Mouse (Mus musculus): ENCODE measurements at regions not wholly inside any gene's neighbourhood (a gene's known extent, or its start where the extent isn't known, plus 50 kb on each side); places are given as distances from the start of the nearest gene placed in this dataset.

DNA sequence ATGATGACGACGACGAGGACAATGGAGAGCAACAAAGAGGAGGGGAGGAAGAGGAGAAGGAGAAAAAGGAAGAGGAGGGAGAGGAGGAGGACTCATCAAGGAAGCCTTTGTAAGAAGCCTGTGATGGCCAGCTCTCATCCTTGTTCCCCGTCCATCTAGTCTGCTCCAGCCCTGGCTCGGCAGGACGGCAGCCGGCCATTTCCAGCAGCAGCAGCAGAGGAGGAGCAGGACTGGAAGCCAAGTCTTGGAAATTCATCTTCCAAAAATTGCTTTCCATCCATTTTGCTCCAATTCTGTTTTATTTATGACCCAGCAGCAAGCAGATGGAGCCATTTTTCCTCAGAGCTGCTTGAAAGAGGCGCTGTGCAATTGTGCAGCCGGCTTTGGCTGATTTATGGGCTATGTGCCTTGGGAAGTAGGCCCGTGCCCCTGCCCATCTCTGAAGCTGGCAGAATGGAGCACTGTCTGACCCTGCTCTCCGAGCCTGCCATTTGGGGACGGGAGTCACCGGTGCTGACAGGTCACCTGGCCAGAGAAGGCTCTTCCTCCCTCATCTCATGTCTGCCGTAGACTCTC, 231.2 kb upstream of the N4bp1 start:
- no peak for DNase-seq (ENCODE audit: low spot score)

DNA sequence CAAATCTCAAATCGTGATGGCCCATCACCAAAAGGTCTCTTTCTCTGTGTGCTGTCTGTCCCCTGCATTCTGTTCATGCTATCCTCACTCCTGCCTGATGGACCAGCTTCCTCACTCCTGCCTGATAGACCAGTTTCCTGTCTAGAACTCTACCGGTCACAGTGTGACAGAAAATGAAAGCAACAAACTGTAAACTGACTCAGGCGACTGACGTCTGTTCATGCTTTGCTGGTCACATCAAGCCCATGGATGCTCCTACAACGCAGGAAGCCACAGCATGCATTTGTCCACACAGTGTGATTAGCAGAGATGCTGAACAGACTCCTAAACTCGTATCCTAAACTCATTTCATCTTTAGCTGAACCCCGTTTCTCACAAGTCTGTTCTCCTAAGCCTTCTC, 227.3 kb upstream of the N4bp1 start:
- no peak for DNase-seq (ENCODE audit: low spot score)

DNA sequence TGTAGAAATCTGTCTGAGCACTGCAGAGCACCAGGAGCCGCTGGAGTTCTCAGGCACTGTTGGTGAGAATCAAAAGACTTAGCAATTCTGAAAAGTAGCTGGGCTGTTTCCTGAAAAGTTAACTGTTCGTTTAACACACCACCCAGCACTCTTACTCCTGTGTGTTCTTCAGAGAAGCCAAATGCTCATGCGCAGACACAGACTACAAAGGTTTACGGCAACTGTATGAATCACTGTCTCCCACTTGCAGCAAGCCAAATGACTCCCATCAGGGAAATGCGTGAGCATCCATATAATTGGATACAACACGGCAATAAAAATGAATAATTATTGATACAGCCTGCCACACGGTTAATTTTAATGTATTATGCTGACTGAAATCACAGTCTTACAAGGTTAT, 220.0 kb upstream of the N4bp1 start:
- DNase-seq (ENCODE audit: low spot score), result no peak

DNA sequence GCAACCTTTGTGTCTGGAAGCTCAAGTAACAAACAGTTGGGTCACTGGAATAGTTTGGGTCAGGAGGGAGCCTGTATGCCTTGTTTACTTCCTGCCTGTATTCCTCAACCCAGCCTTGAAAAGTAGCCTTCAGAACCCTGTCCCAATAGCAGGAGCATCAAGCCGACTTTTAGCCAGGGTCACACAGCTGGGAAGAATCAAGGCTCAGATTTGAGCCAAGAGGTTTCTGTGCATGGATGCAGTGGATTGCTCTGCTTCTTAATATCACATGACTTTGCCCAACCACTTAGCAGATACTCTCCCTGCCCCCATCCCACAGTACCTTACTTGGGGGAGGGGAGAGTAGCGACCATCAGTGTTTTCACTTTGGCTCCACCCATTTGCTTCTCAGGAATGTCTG, 210.2 kb upstream of the N4bp1 start:
- DNase-seq (ENCODE audit: low spot score), result peak; percentile 9

DNA sequence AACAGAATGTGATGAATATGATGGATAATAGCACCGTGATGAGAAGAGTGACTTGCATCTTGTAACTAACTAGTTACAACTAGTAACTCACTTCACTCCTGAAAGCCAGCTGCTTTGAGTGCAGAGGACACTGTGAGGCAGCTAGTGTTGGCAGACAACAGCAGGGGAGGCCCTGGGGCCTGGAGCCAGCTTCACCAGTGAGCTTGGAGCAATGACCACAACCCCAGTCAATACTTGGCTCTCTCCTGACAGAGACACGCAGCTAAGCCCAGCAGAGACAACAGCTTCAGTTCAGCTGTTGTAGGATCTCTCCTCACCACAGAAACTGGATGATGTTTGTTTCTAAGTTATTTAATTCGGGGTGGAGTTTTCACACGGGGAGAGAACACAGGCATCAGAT, 209.6 kb upstream of the N4bp1 start:
- no peak for DNase-seq (ENCODE audit: low spot score)

DNA sequence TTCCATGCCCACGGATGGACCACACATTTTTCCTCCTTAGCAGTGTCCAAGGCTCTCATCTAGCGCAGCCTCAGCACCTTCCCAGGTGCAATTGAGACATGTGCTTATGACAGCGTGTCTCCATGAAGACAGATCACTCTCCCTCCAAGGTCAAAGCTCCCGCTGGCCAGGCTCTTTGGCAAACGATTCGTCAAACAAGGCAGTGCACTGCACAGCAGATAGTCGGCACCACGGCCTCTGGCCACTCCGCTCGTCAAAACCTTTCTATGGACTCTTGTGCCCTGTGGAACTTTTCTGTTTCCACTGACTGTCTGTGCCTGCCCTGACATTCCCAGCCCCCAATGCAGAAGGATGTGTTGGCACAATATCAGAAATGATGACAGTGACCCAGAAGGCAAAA, 208.7 kb upstream of the N4bp1 start:
- no peak for DNase-seq (ENCODE audit: low spot score)

DNA sequence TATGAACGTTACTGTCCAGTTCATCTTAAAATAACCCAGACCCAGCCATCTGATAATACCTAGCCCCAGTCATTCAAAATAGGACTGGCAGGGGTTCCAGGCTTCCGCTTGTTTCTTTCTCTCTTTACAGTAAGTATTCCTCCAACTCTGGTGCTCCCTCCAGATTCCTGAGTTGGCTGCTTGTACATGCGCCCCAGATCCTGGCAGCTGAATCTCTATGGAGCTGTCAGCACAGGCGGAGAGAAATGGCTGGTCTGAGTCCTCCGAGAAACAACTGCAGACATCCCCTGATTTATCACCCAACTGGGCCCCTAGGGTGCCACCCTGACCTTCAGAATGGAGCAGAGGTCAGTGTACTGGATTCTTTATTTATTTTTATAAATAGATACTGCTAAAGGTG, 208.0 kb upstream of the N4bp1 start:
- no peak for DNase-seq (ENCODE audit: low spot score)

DNA sequence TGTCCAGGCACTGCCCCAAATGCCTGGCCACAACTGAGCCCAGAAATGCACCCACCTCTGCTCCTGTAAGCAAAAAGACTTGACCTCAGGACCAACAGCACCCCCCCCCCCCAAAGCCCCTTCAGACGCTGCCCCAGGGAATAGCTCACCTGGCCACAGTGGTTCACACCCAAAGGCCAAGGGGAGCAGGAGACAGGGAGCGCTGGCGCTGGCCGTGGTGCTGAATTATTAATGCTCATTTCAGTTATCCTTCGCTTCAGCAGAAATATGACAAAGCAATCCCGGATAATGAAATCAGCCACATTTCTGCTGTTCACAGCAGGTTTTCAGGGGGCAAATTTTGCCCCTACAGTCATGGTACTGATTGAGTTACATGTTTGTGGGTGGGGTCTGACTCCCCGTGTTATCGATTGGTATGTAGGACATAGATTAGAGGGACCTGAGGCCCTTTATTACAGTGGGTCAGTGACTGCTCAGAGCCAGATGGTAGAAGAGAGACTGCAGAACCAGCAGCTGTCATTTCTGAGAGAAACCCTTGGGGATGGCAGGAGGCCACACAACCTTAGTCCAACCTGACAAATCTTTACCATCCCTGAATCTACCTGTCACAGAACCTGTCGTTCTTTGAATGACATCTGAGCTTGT, 202.5 kb upstream of the N4bp1 start:
- peak; percentile 78 for DNase-seq (ENCODE audit: low spot score)

DNA sequence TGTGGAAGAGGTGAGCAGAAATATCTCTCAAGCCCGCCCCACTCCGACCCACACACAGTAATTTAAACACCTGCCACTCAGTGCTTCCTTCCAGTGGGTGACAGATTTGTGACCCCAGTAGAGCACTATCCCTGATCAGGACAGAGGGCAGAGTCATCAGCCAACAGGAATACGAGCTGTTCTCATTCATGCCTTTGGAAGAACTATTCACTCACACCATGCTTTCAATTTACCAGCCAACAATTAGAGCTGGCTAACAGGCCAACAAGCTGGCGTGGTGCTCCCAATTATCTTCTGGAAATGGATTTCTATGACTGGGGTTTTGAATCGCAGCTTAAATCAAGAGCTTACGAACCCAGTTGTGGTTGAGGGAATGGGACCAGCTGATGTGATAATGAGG, 193.2 kb upstream of the N4bp1 start:
- DNase-seq (ENCODE audit: low spot score), result no peak

DNA sequence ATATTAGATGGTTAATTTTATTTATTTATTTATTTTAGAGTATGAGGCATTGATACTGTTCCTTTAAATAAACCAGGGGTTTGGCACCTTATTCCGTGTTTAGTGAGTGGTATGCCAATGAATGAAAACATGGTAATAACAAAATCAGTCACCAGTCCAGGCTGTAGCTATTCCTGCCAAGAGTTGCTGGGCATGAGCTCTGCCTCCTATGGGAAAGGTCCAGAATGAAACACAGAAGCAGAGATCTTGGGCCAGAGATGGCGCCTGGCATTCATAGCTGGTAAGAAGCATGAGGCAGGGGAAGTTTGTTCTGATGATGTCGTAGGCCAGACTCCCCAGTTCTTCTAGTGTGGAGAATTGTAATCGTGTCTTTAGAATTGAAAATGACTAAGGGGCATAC, 190.9 kb upstream of the N4bp1 start:
- DNase-seq (ENCODE audit: low spot score), result no peak

DNA sequence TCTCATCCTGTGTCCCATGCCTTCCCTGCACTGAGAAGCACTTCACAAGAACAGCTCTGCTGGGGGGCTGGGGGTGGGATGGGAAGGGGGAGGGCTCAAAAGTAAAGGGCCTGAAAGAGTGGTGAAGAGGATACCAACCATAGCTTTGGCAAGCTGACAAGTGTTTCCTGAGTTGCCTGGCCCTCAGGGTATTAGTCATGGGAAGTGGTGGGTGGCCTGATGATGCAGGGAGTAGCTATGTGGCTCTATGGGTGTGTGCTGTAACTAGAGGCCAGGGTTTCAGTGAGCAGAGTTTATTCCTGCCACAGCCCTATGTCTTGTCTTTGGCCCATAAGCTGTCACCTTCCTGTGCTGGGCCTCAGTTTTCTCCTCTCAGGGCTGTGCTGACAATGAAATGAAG, 186.2 kb upstream of the N4bp1 start:
- DNase-seq (ENCODE audit: low spot score), result no peak

DNA sequence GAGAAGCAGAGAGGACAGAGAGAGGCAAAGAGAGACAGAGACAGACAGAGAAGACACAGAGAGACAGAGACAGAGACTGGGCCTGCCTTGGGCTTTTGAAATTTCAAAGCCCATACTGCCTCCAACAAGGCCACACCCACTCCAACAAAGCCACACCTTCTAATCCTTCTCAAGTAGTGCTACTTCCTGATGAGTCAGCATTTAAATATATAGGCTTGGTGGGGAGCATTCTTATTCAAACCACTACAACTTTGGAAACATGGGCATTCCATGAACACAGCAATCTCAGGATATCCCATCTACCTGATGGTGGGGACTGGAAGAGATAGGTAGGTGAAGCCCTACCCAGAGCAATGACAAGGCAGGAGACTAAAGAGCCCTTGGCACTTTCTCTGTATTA, 182.0 kb upstream of the N4bp1 start:
- no peak for DNase-seq (ENCODE audit: low spot score)

DNA sequence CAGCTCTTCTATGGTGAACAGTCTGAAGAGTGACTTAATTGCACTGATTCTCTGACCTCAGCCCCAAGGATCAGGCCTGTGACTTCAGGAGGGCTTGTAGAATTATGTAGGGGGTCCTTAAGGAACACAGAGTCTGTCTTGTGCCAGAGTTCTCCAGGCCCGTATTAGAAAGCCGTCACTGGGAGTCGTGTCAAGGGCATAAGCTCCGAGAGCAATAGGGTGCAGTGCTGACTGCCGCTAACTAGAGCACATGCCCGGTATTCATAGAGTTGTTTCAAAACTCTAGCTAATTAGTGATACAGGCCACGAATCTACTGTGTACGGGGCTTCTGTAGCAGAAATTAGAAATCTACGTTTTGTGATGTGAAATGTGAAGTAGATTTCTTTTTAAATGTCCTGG, 179.7 kb upstream of the N4bp1 start:
- DNase-seq (ENCODE audit: low spot score), result no peak

DNA sequence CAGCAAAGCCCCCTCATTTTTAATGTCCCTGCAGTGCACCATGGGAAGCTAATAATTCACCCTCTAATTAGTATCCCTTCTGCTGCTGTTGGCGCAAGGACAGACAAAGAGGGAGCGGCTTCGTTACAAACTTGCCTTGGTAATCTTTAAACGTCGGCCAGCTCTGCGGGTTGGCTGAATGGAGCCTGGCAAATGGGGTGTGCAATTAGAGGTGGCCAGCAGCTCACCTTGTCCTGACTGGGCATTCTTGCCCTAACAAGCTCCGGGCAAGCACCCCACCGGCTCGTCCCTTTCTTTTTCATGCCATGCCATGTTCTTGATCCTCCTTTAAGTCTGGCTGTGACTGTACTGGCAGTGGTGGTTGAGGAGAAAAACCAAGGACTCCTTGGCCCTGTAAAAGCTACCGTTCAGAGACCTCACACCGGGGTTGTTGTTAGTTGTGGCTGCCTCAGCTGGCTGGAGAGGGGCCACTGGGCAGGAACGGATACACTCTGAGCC, 179.2 kb upstream of the N4bp1 start:
- no peak for DNase-seq (ENCODE audit: low spot score)

DNA sequence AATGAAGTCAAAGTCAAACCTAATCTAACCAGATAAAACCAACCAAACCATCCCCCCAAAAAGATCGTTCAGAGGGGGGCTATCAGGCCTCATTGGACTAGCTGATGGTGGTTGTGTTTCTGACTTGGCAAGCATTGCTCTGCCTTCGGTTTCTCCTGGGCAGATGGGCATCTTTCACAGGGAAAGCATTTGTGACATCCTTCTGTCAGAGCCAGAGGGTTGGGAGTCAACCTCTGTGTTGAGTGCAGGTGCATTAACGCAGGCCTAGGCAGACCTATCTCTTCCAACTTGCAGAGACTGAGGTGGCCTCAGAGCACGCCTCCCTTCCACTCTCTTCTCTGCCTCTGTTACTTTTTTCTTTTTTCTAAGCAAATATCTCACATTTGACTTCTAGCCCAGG, 178.5 kb upstream of the N4bp1 start:
- no peak for DNase-seq (ENCODE audit: low spot score)

DNA sequence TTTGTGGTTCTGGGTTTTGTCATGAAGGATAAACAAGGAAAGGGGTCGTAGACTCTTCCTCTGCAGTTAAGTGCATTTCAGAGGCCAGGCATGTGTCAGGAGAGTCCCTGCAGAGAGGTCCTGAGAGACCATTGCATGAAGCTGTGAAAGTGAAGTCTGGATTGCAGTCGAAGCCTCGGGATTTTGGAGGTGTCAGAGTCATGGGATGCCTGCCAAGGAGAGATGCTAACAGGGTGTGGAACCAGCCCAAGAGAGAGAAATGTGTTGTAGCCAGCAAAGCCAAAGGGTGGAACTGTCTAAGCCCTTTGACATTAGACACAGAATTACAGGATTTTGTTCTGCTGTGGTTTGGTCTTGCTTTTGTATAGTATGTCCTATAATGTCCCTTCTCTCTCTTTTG, 164.7 kb upstream of the N4bp1 start:
- no peak for DNase-seq (ENCODE audit: low spot score)

DNA sequence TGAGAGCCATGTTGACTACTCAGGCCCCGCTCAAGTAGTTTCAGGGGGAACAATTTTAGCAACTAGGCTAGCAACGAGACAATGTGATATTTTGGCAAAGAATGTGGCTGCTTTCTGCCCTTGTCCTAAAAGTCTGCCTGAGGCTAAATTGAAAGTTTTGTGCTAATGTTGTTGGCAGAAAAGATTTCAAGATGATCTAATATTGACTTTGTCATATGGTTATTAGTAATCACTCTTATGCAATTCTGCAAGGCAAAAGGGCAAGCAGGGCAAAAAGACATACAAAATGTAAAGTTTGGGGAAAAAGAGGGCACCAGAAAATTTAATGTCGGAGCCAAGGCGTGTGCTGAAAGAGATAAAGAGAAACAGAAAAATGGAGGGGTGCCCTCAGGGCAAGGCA, 164.1 kb upstream of the N4bp1 start:
- DNase-seq (ENCODE audit: low spot score), result no peak

DNA sequence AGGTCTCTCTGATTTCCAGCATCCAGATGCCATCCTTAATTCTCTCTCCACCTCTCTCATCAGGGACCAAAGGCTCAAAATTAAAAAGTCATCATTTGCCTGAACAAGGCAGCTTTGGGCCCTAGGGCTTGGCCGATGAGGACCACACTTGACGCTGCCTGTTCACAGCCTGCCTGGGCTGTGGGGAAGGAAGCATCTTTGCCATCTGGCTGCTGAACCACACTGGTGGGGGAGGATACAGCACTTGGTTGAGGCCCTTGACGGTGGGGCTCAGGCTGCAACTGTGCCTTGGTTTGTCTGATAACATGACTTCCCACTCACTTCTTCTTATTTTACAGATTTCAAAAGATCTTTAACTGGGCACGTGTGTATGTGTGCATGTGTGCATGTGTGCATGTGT, 161.5 kb upstream of the N4bp1 start:
- no peak for DNase-seq (ENCODE audit: low spot score)

DNA sequence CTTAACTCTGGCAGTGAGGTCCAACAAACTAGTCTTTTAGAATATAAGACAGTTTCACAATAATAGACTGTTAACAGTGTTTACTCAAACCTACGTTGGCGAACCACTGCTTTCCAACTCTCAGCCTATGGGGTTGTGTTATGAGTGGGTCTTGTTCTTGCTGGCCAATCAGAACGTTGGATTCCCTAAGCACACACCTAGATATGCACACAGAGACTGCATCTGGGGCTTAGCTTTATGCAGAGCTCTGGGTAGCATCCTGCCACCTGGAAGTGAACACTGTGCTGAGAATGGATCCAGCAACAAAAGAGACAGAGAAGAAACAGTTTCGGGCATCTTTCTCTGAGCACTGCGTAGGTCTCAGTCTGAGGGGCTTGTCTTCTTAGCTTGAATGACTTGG, 158.0 kb upstream of the N4bp1 start:
- no peak for DNase-seq (ENCODE audit: low spot score)

DNA sequence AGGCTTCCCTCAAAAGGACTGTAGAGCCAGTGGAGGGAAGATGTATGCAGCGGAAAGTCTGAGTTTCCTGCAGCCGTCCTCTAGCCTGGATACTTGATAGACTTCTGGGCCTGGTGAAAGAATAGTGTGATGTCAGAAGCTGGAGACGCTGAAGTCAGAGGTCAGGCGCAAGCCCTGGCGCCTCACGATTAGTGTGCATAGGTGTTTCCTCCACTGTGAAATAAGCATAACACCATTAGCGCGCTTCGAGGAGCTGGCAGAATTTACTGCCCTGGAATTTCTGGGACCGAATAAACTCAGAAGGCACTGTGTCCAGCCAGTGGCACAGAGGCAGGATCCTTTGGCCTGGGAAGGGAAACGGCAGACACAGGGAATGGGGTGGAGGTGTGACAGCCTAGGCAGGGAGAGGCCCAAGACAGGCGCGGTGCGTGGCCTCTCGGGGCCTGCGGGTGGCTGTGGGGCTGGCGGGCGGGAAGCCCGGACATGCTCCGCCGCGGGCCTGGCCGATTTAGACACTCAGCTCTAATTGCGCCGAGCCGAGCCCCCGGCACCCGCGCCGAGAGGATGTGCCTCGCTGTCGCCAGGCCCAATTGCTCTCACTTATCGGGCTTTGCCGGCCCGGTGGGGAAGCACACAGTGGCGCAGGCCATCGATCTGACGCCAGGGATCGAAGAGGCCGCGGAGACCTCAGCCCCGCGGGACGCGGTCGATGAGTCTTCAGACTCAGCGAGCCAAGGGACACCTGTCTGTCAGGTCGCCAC, 152.7 kb upstream of the N4bp1 start:
- DNase-seq (ENCODE audit: low spot score), result peak; percentile 48

DNA sequence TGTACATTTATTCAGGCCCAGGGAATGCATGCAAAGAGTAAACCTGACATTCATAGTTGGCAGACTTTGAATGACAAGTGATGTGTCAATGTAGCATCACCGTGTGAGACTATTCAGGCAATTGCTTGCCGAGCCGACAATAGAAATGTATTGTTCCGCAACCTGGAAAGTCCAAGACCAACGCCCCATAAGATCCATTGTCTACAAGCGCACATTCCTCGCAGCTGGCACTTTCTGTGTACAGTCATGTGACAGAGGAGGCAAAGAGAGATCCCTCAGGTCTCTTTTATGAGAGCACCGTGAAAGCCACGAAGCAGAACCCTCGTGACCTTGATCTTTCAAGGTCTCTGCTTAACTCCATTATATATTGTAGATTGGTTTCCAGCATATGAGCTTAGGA, 150.9 kb upstream of the N4bp1 start:
- no peak for DNase-seq (ENCODE audit: low spot score)

DNA sequence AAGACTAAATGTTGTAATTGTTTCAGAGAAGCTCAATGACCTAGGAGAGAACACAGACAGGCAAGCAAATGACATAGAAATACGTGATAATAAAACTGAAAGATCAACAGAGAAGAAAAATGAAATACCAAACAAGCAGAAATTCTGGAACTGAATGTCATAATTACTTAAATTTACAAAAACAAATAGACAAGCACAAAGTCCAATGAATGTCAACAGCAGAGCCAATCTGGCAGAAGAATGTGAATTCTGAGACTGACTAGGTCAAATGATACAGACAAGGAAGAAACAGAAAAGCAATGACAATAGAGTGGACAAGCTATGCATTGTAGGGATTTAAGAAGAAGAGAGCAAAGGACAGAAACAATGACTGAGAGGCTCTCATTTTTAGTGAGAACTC, 143.1 kb upstream of the N4bp1 start:
- no peak for DNase-seq (ENCODE audit: low spot score)

DNA sequence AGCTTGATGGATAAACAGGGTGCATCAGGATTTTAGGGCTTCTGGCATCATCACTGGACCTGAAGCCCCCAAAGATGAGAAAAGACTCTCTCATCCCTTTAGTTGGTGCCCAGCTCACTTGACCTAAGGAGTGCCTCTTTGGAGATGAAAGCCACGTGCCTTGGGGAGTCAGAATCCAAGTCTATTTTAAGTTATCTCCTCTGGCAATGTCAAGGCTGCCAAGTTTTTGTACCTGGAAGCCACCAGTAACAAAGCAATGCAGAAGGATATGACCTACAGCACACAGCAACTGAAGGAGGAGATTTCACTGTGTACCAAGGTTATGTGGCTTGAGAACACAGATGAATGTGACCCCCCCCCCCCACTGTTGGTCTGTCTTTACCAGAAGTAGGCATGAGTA, 140.9 kb upstream of the N4bp1 start:
- no peak for DNase-seq (ENCODE audit: low spot score)

DNA sequence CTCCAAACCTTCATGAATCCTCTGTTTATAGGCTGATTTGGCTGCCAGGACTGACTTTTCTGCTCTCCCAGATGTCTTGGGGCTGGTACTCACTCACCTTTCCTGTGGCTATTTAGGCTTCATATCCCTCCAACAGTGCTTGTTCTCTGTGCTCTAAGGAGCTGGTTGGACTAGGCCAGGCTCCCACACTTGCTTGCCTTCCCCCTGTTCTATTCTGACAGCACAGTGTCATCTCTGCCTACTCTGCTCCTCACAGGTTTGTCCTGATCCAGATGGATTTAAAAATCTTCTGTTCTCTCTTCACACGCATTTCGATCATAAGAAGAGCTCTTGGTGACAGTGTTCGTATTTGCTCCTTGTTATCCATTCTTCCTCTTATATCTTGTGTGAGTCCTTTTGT, 134.7 kb upstream of the N4bp1 start:
- DNase-seq (ENCODE audit: low spot score), result no peak
